Mouse (Mus musculus) megakaryocyte, embryonic 14.5 days (primary cell): ENCODE measurements around the gene Adgrl3. TPM values are rescaled to one million over a fixed set of nuclear protein-coding genes. Genes with fewer than 3 reads are reported as not detected.

ENCODE experiments used
- H3K27me3 ChIP-seq: replicated peaks from 2 replicates; pipeline ENCODE3; 2012; ENCODE audit warnings: inconsistent platforms
- H3K36me3 ChIP-seq: replicated peaks from 2 replicates; pipeline ENCODE3; 2012; ENCODE audit warnings: low read length, inconsistent platforms, mixed read lengths
- H3K4me1 ChIP-seq: 2 replicates; pipeline ENCODE4 v1.6.1; 2012; ENCODE audit warnings: inconsistent platforms
- H3K4me3 ChIP-seq: replicated peaks from 2 replicates; pipeline ENCODE3; 2012; ENCODE audit warnings: moderate library complexity, mild to moderate bottlenecking, inconsistent platforms
- H3K9me3 ChIP-seq: 2 replicates; pipeline ENCODE4 v1.6.1; 2012; ENCODE audit warnings: inconsistent platforms
- FLI1 ChIP-seq: IDR thresholded peaks from 2 replicates; pipeline ENCODE4 v1.6.1; 2012; ENCODE audit warnings: low read length, inconsistent platforms, mixed read lengths
- GATA1 ChIP-seq: IDR thresholded peaks from 3 replicates; pipeline ENCODE4 v1.6.1; 2012; ENCODE audit warnings: mixed read lengths, low read length, inconsistent platforms, borderline replicate concordance
- polyA plus RNA-seq: library from polyadenylated mRNA; stranded (reverse); fragments of >175 nt; gene quantifications from 2 replicates; pipeline ENCODE4 v1.2.3, GENCODE M21; 2012; ENCODE audit warnings: low replicate concordance; ENCODE audit not compliant: insufficient read depth

The Adgrl3 gene
- polyA plus RNA-seq, 1 experiment, result 0.10 TPM

DNA sequence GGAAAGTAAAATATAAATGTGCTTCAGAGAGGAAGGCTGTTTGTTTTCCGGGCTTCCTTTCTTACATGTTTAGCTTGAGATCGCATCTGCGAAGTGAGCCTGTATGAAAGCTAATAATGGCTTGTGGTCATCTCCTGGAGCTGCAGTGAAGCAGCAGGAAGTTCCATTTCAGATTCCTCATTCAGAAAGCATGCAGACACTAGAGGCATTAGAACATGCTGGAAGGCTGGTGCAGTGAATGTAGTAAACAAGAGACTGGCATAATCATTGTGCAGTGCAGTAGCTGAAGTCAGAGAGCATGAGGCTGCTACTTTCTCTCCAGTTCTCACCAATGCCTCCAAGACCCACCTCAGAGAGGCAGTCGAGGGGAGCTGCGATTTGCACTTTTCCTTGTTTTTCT is 601.2 kb downstream of the Adgrl3 start:
- H3K4me1 ChIP-seq, result no peaks in the 10 kb centered on the region
- H3K4me3 ChIP-seq, result no peak overlapping the region
- no peaks in the 10 kb centered on the region for H3K27me3 ChIP-seq
- H3K36me3 ChIP-seq, result no peaks in the 10 kb centered on the region
- TF ChIP-seq GATA1 (no peak), FLI1 (no peak)
- H3K9me3 ChIP-seq, result no peaks in the 10 kb centered on the region

DNA sequence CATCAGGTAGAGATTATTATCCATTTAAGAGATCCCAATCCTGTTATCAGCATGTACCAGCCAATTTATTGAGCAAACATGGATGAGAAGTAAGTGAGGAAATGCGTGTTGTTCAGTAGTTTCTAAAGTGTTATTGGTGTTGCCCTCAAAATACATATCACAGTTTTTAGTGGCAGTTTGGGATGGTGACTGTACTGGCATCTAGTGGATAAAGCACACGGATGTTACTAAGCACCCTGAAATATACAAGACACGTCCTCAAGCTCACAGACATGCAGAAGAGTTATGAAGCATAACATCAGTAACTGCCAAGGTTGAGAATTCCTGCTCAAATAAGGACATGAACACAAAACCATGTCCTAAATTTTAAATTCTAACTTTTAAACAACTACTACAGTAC is 601.8 kb downstream of the Adgrl3 start:
- no peaks in the 10 kb centered on the region for H3K4me1 ChIP-seq
- no peaks in the 10 kb centered on the region for H3K27me3 ChIP-seq
- no peaks in the 10 kb centered on the region for H3K9me3 ChIP-seq
- no peak overlapping the region for H3K4me3 ChIP-seq
- TF ChIP-seq FLI1 (no peak), GATA1 (no peak)
- no peaks in the 10 kb centered on the region for H3K36me3 ChIP-seq

DNA sequence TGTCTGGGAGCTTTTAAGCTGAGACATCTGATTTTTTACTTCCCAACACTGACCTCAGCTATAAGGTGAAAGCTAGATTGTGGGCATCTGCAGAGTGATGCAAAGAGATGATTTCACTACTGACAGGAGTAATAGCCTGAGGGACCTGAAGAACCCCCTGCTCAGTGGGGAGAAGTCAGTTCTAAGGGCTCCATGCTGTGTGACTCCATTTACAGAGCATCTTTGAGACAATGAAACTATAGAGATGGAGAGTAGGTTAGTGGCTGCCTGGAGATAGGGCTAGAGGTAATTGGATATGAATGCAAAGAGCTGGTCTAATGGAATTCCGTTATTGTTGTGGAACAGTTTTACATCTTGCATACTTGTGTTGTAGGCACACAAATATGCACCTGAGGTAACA is 603.9 kb downstream of the Adgrl3 start:
- no peaks in the 10 kb centered on the region for H3K9me3 ChIP-seq
- no peak for TF ChIP-seq GATA1
- no peak for TF ChIP-seq FLI1
- no peaks in the 10 kb centered on the region for H3K4me1 ChIP-seq
- no peaks in the 10 kb centered on the region for H3K27me3 ChIP-seq
- no peak overlapping the region for H3K4me3 ChIP-seq
- no peaks in the 10 kb centered on the region for H3K36me3 ChIP-seq

- H3K4me3 ChIP-seq, result no peak overlapping the region
- H3K27me3 ChIP-seq, result no peaks in the 10 kb centered on the region
- TF ChIP-seq GATA1, result no peak
- no peak for TF ChIP-seq FLI1
- no peaks in the 10 kb centered on the region for H3K9me3 ChIP-seq
- no peaks in the 10 kb centered on the region for H3K4me1 ChIP-seq
- H3K36me3 ChIP-seq, result no peaks in the 10 kb centered on the region
Observed at GRCm38 (mm10) chr5:81636169-81636568, 616.2 kb downstream of the Adgrl3 start.

- Histone ChIP-seq H3K27me3 (no peaks in the 10 kb centered on the region), H3K9me3 (no peaks in the 10 kb centered on the region), H3K36me3 (no peaks in the 10 kb centered on the region), H3K4me3 (no peak overlapping the region), H3K4me1 (no peaks in the 10 kb centered on the region)
- TF ChIP-seq FLI1, result no peak
- TF ChIP-seq GATA1, result no peak
Observed at GRCm38 (mm10) chr5:81638422-81638821, 618.5 kb downstream of the Adgrl3 start.

- H3K36me3 ChIP-seq, result no peaks in the 10 kb centered on the region
- H3K9me3 ChIP-seq, result no peaks in the 10 kb centered on the region
- TF ChIP-seq FLI1, result no peak
- TF ChIP-seq GATA1, result no peak
- H3K4me3 ChIP-seq, result no peak overlapping the region
- H3K27me3 ChIP-seq, result no peaks in the 10 kb centered on the region
- H3K4me1 ChIP-seq, result no peaks in the 10 kb centered on the region
Observed at GRCm38 (mm10) chr5:81640118-81640517, 620.2 kb downstream of the Adgrl3 start.

DNA sequence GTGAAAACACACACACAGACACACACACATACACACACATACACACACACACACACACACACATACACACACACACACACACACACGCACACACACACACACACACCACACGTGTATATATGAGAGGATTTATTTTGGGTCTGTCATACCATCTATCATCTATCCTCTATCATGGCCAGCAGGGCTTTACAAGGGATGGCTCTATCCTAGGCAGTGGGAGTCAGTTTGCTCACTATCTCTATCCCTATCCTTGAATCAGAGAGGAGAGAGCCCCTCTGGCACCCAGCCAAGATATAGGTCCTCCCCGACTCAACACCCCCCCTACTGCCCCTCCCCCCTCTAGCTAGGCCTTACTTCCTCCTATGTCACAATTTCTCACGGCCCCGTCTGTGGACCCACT is 625.6 kb downstream of the Adgrl3 start:
- Histone ChIP-seq H3K36me3 (no peaks in the 10 kb centered on the region), H3K9me3 (peaks cover 4% of the 10 kb centered on the region; the same call in 1 of the 2 replicates), H3K27me3 (no peaks in the 10 kb centered on the region), H3K4me1 (no peaks in the 10 kb centered on the region), H3K4me3 (no peak overlapping the region)
- TF ChIP-seq GATA1 (no peak), FLI1 (no peak)

GRCm38 (mm10) chr5:81653941-81654340 is 634.0 kb downstream of the Adgrl3 start:
- H3K4me3 ChIP-seq, result no peak overlapping the region
- H3K27me3 ChIP-seq, result no peaks in the 10 kb centered on the region
- no peaks in the 10 kb centered on the region for H3K36me3 ChIP-seq
- H3K9me3 ChIP-seq, result no peaks in the 10 kb centered on the region
- H3K4me1 ChIP-seq, result no peaks in the 10 kb centered on the region
- TF ChIP-seq FLI1 (no peak), GATA1 (no peak)

DNA sequence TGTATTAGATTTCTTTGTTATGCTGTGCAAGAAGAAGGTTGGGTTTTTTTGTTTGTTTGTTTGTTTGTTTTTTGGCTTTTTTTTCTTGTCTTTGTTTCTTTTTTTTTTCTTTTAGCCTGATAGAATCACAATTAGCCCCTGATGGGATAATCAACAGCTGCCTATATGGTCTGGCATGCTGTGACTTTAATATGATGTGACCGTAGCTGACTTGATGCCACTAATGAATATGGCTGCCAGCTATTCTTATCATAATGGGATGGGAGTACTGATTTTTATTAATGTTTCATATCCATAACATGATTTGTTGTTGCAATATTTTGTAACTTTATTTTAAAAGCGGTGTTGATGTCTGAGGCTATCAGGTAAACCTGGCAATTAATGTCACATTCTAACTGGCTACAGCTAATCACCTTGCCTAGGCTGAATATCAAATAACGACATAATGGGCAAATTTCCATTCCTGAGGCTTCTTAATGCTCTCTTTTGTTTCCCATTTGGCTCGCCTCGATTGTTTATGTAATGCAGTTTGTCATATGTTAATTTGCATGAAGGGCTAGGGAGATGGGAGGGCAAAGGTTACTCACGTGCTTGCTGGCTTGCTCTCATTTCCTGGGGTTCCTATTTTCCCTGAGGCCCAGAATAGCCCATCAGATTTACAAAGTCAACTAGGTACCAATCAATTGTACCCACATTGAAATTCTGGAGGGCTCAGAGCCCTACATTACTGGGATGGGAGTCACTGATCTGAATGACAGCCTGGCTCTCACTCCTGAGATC is 641.9 kb downstream of the Adgrl3 start:
- Histone ChIP-seq H3K27me3 (no peaks in the 10 kb centered on the region), H3K4me3 (no peak overlapping the region), H3K36me3 (no peaks in the 10 kb centered on the region), H3K4me1 (no peaks in the 10 kb centered on the region), H3K9me3 (0 out of 2 replicates have a peak, but pooled peaks cover 2% of the 10 kb centered on the region)
- TF ChIP-seq GATA1 (no peak), FLI1 (no peak)

DNA sequence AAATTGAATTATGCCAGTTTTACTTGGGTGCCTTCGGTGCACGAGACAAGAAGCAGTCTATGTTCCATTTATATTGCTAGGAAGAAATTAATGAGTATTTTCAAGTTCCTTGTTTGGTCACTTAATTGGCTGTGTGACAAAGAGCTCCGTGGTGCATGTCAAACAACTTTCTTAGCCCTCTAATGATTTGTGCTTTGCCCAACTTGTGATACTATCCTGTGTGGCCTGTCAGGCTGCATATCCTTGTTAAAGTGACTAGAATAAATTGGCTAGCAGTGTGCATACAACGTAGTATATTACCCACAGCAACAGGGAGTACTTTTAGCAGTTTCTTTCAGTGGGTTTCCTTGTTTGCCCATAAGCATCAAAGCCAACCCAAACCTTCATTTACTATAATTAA is 651.1 kb downstream of the Adgrl3 start:
- 0 out of 2 replicates have a peak, but pooled peaks cover 3% of the 10 kb centered on the region for H3K9me3 ChIP-seq
- H3K4me1 ChIP-seq, result no peaks in the 10 kb centered on the region
- no peaks in the 10 kb centered on the region for H3K27me3 ChIP-seq
- TF ChIP-seq FLI1, result no peak
- TF ChIP-seq GATA1, result no peak
- H3K36me3 ChIP-seq, result no peaks in the 10 kb centered on the region
- no peak overlapping the region for H3K4me3 ChIP-seq
